Mouse (Mus musculus) right cerebral cortex, postnatal 14 days (tissue): ENCODE data around the gene Kifc1.
A peak's percentile ranks its signal among the peaks of the same experiment; 100 is the strongest.

Experiments
- DNase-seq: peaks from one replicate; pipeline ENCODE4 v3.0.0; 2022

The Kifc1 gene

DNA sequence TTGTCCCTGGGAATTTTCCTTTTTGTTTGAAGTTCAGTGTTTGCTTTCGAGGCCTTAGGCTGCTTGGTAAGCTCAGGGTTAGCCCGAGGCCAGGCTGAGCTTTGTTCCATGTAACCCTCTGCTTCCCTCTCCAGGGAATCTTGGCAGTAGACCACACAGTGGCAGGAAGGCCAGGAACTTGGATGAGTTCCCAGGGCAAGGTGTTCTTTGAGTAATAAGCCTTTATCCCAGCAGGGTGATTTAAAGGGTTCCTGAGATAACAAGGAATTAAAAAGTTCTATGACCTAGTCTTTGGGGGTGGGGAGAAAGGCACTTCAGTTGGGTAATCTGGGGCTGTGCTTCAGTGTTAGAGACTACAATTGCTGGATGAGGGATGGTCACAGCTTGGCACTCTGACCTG is 61.6 kb downstream of the Kifc1 start:
- DNase-seq, result no peak

DNA sequence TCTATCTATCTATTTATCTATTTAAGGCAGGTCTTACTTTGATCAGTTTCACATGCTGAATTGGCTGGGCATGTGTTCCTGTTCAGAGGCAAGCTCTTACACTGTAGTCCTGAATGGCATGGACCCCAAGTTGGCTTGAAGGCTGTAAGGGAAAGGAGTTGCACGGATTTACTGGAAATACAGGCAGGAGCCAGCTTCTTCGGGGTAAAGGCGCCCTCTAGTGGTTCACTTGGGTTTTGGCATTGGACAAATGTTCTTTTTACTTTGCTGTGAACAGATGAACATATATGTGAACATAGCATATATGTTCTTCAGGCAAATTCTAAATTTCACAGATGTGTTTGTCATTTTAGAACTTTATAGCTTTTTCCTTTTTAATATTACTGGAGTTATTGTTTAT is 63.6 kb downstream of the Kifc1 start:
- peak; percentile 58 for DNase-seq
